Mouse (Mus musculus) lung, embryonic 16.5 days (tissue): ENCODE results near the gene Cabp4. TPM values are rescaled to one million over a fixed set of nuclear protein-coding genes. Genes with fewer than 3 reads are reported as not detected.
A peak's percentile ranks its signal among the peaks of the same experiment; 100 is the strongest.

Source experiments
- ATAC-seq: fragments of 200-750 bp; cut with Nextera tagmentation; 2 replicates; pipeline ENCODE4 v1.8.0; 2017; ENCODE audit warnings: low read depth, mild to moderate bottlenecking, moderate library complexity
- H3K27ac ChIP-seq: fragments of 300-500 bp; sonication (generic); 2 replicates; pipeline ENCODE4 v1.5.1; 2014; ENCODE audit warnings: mild to moderate bottlenecking, control low read depth, low read length
- H3K27me3 ChIP-seq: fragments of 300-500 bp; sonication (generic); 2 replicates; pipeline ENCODE4 v1.6.1; 2014; ENCODE audit warnings: low read depth, low read length, mixed read lengths; ENCODE audit not compliant: control insufficient read depth, insufficient read depth
- H3K36me3 ChIP-seq: fragments of 300-500 bp; sonication (generic); 2 replicates; pipeline ENCODE4 v1.6.1; 2014; ENCODE audit warnings: low read length; ENCODE audit not compliant: control insufficient read depth, insufficient read depth
- H3K4me1 ChIP-seq: fragments of 300-500 bp; sonication (generic); replicated peaks from 2 replicates; pipeline ENCODE4 v1.6.1; 2014; ENCODE audit warnings: low read length, mixed read lengths; ENCODE audit not compliant: control insufficient read depth, insufficient read depth
- H3K4me2 ChIP-seq: fragments of 300-500 bp; sonication (generic); 2 replicates; pipeline ENCODE4 v1.6.1; 2014; ENCODE audit warnings: low read depth, low read length, control low read depth
- H3K4me3 ChIP-seq: fragments of 300-500 bp; sonication (generic); 2 replicates; pipeline ENCODE4 v1.5.1; 2014; ENCODE audit warnings: mild to moderate bottlenecking, low read length, control low read depth
- H3K9ac ChIP-seq: fragments of 300-500 bp; sonication (generic); 2 replicates; pipeline ENCODE4 v1.6.1; 2014; ENCODE audit warnings: low read length, control low read depth
- H3K9me3 ChIP-seq: fragments of 300-500 bp; sonication (generic); 2 replicates; pipeline ENCODE4 v1.6.1; 2016; ENCODE audit warnings: low read length; ENCODE audit not compliant: control insufficient read depth
- WGBS: fragments of 180-500 bp; shearing (Covaris S2); extraction: QIAGEN DNeasy Blood & Tissue Kit; methylation state at CpG from one replicate; pipeline ENCODE4 v1.1.7; 2014; 5-methylcytosine and 5-hydroxymethylcytosine counted together
- polyA plus RNA-seq: library from polyadenylated mRNA; unstranded; fragments of >200 nt; fragmentation: Nextera tagmentation; extraction: Ambion mirVana; gene quantifications from 2 replicates; pipeline ENCODE4 v1.2.1, GENCODE M21; 2015

The Cabp4 gene
- 0.16 TPM in 1 of 2 replicates, not detected in the other for polyA plus RNA-seq

- WGBS: 77% methylated on average over 7 of the region's 7 CpGs
- Histone ChIP-seq H3K4me1 (peaks cover 8% of the 10 kb centered on the region), H3K4me2 (no peak within 1 kb of the TSS), H3K27me3 (no peaks in the 10 kb centered on the region), H3K27ac (no peak within 1 kb of the TSS), H3K36me3 (no peaks in the 10 kb centered on the region), H3K9me3 (no peaks in the 10 kb centered on the region), H3K4me3 (no peak within 1 kb of the TSS), H3K9ac (no peak within 1 kb of the TSS)
- no peak for ATAC-seq
Observed at GRCm38 (mm10) chr19:4143759-4144268, at the start of gene Cabp4. Gene Cabp4, minus strand, starts transcription at chr19:4144033.

GRCm38 (mm10) chr19:4193129-4193528 is 49.3 kb upstream of the Cabp4 start:
- Histone ChIP-seq H3K4me3 (peak overlapping the region; percentile 88), H3K4me1 (peaks cover 16% of the 10 kb centered on the region), H3K36me3 (peaks cover 35% of the 10 kb centered on the region), H3K9ac (peak overlapping the region; percentile 99), H3K4me2 (peak overlapping the region; percentile 73), H3K9me3 (no peaks in the 10 kb centered on the region), H3K27ac (no peak overlapping the region; the same call in 1 of the 2 replicates), H3K27me3 (no peaks in the 10 kb centered on the region)
- no peak for ATAC-seq
- WGBS: 45% methylated on average over 6 of the region's 6 CpGs

- H3K4me1 ChIP-seq: peaks cover 16% of the 10 kb centered on the region
- ATAC-seq: peak; percentile 63
- no peaks in the 10 kb centered on the region for H3K9me3 ChIP-seq
- peak overlapping the region; percentile 73 for H3K4me2 ChIP-seq
- peak overlapping the region; percentile 94 for H3K27ac ChIP-seq
- peak overlapping the region; percentile 99 for H3K9ac ChIP-seq
- no peaks in the 10 kb centered on the region for H3K27me3 ChIP-seq
- WGBS: under 1% methylated on average over 45 of the region's 52 CpGs
- peaks cover 32% of the 10 kb centered on the region for H3K36me3 ChIP-seq
- peak overlapping the region; percentile 88 for H3K4me3 ChIP-seq
Observed at GRCm38 (mm10) chr19:4192251-4192985, 48.6 kb upstream of the Cabp4 start.

DNA sequence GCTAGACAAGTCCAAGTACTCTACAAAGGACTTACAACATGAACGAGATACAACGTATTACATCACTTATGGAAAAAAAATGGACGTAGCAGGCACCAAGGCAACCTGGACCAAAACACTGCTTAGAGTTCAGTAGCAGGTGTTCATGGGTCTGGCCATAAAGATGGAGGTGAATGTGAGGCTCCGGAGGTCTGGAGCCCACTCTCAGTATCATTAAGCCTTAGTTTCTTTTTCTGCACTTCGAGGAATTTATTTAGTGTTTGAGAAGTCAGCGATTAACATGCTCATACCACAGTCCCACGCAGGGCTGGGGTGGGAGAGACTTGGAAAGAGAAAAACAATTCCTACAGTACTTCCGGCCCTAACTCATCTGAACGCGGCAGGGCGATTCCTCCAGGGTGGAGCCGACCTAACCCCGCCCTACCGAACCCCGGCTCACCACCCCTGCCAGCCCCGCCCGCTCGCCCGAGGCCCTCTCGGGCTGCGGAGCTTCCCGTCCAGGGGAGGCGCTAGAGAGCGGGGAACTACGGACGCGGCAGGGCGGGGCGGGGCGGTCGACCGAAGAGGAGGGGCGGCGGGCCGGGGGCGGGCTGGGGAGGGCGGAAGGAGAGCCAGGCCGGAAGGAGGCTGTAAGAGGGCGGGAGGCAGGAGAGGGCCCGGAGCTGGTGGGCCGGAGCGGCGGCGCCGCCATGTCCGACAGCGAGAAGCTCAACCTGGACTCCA is 47.9 kb upstream of the Cabp4 start, which contains the start of gene Ppp1ca:
Ppp1ca (plus strand) TSS at position 538 of the 723 bp plus-strand sequence.
- Histone ChIP-seq H3K27ac (peak within 1 kb of the TSS; percentile 94), H3K4me1 (peaks cover 16% of the 10 kb centered on the region), H3K9me3 (no peaks in the 10 kb centered on the region), H3K4me2 (peak within 1 kb of the TSS; percentile 73), H3K36me3 (peaks cover 27% of the 10 kb centered on the region), H3K4me3 (peak within 1 kb of the TSS; percentile 88), H3K9ac (peak within 1 kb of the TSS; percentile 99), H3K27me3 (no peaks in the 10 kb centered on the region)
- WGBS: 4% methylated on average over 25 of the region's 47 CpGs
- ATAC-seq: peak; percentile 95

DNA sequence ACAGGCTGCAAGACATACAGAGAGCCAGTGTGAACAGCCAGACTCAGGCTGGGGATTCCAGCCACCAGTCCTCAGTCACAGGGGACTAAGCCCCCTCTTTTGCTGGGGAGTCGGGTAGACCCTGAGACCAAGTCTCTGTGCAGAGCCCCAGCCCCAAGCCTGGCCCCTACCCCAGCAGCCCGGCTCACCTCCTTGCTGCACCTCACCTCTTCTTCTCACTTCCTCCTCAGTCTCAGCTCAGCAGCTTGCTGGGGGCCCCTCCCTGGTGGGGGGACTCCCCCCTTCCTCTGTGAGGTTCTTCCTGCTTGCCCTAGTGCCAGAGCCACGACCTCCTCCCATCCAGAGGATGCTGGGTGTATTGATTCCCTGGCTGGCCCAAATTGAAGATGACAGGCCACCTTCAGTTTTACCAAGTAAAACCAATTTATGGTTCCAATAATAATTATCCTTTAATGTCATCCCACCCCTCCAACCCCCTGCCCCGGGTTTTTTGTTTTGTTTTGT is 47.0 kb upstream of the Cabp4 start, which contains the start of gene Tbc1d10c:
Tbc1d10c (minus strand) TSS at position 454 of the 504 bp plus-strand sequence.
- Histone ChIP-seq H3K9me3 (no peaks in the 10 kb centered on the region), H3K4me2 (peak within 1 kb of the TSS; percentile 73), H3K36me3 (peaks cover 21% of the 10 kb centered on the region), H3K9ac (peak within 1 kb of the TSS; percentile 99), H3K4me3 (peak within 1 kb of the TSS; percentile 88), H3K4me1 (peaks cover 16% of the 10 kb centered on the region), H3K27me3 (no peaks in the 10 kb centered on the region), H3K27ac (peak within 1 kb of the TSS; percentile 94)
- WGBS: 47% methylated on average over 4 of the region's 4 CpGs
- no peak for ATAC-seq

- Histone ChIP-seq H3K27ac (no peak overlapping the region), H3K9me3 (no peaks in the 10 kb centered on the region), H3K9ac (no peak overlapping the region), H3K36me3 (peaks cover 8% of the 10 kb centered on the region), H3K27me3 (no peaks in the 10 kb centered on the region), H3K4me3 (no peak overlapping the region), H3K4me1 (peaks cover 19% of the 10 kb centered on the region), H3K4me2 (no peak overlapping the region)
- no peak for ATAC-seq
- 85% methylated on average over 12 of the region's 12 CpGs for WGBS
Observed at GRCm38 (mm10) chr19:4189051-4189620, 45.3 kb upstream of the Cabp4 start.

- H3K4me1 ChIP-seq: peaks cover 8% of the 10 kb centered on the region
- H3K36me3 ChIP-seq: no peaks in the 10 kb centered on the region
- H3K9me3 ChIP-seq: no peaks in the 10 kb centered on the region
- WGBS: 68% methylated on average over 3 of the region's 3 CpGs
- H3K27me3 ChIP-seq: no peaks in the 10 kb centered on the region
- no peak overlapping the region for H3K4me3 ChIP-seq
- no peak for ATAC-seq
- H3K4me2 ChIP-seq: no peak overlapping the region
- no peak overlapping the region for H3K9ac ChIP-seq
- no peak overlapping the region for H3K27ac ChIP-seq
Observed at GRCm38 (mm10) chr19:4187303-4187702, 43.5 kb upstream of the Cabp4 start.

DNA sequence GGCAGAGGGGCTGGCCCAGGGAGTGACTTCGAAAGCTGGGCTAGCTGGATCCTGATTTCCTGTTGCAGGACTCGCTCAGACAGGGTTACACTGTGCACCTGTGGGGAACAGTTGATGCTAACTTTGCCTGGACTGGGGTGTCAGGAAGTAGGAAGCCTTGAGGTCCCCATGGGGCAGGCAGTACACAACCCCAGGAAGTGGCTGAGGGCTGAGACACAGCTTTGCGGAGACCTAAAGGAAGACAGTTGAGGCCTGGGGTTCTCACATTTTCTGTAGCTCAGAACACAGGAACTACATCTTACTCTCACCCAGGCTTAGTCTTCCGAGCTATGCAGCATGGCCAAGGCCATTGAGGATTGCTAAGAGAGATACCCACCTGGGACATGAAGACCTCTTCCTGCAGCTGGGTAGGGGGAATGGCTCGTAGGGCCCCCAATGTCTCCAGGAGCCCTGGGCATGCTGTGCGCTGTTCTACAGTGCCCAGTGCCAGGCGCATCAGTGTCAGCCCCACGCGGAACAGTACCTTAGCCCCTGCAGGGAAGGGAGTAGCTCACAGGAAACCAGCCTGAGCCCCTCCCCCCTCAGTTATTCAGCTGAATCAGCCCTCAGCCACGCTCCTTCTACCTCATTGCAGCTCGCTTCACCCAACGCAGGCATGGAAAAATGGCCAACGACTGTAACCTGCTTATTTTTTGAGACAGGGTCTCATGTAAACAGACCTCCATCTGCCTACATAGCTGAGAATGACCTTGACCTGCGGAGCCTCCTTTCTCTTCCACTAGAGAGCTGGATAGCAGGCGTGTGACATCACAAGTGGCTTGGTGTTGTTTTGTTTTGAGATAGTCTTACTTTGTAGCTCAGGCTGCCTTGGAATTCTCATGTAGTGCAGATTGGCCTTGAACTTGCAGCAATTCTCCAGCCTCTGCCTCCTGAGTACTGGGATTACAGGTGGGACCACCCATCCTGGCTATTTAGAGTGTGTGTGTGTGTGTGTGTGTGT is 41.4 kb upstream of the Cabp4 start:
- peak overlapping the region; percentile 30; the same call in 1 of the 2 replicates for H3K9ac ChIP-seq
- no peak overlapping the region for H3K4me2 ChIP-seq
- peak; percentile 31; the same call in 1 of the 2 replicates for ATAC-seq
- H3K4me1 ChIP-seq: peaks cover 7% of the 10 kb centered on the region
- H3K9me3 ChIP-seq: no peaks in the 10 kb centered on the region
- H3K4me3 ChIP-seq: no peak overlapping the region
- H3K36me3 ChIP-seq: no peaks in the 10 kb centered on the region
- 42% methylated on average over 15 of the region's 15 CpGs for WGBS
- peak overlapping the region; percentile 64; the same call in 1 of the 2 replicates for H3K27ac ChIP-seq
- H3K27me3 ChIP-seq: no peaks in the 10 kb centered on the region
